Mouse (Mus musculus): Measurements from ENCODE around the gene Chadl. TPM values are rescaled to one million over a fixed set of nuclear protein-coding genes. Genes with fewer than 3 reads are reported as not detected.

Gene Chadl
- polyA plus RNA-seq, 1 experiment from 2014 or later: 27.7 TPM

DNA sequence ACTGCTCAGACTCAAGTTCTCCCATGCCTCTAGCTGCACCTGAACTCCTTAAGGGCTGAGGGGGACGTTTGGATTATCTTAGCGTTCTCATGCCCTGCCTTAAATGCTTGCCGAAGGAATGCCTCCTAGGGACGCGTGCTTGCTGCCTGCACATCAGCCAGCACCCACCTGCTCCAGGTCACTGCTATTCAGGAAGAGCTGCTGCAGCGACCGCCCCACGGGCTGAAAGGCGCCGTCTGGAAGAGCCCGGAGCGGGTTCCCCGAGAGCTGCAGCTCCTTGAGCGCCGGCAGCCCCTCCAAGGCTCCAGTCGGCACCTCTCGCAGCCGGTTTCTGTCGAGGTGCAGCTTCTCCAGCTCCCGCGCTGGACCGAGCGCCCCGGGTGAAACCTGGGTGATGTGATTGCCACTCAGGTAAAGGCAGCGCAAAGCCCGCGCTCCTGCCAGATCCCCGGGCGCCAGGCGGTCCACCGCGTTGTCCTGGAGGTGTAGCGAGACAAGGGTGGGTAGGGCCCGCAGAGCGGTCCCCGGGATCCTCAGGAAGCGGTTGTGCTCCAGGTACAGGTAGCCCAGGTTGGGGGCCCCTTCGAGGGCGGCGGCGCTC is 3.6 kb downstream of the Chadl start:
- H3K4me3 ChIP-seq (replicated peaks; ENCODE audit: low read length): peak overlapping the region; percentile 63
- no peaks in the 10 kb centered on the region for H3K9me3 ChIP-seq (ENCODE audit: control insufficient read depth, low read length)
- WGBS: 3% methylated on average over 39 of the region's 41 CpGs
- ATAC-seq: peak; percentile 23; the same call in 1 of the 2 replicates
- peaks cover 11% of the 10 kb centered on the region for H3K4me1 ChIP-seq (replicated peaks; ENCODE audit: control insufficient read depth, insufficient read depth, low read length)
- peak overlapping the region; percentile 82 for H3K9ac ChIP-seq (replicated peaks; ENCODE audit: low read depth, low read length)
- H3K27me3 ChIP-seq (replicated peaks; ENCODE audit: control insufficient read depth, insufficient read depth, low read length): peaks cover 12% of the 10 kb centered on the region
- H3K36me3 ChIP-seq (ENCODE audit: control insufficient read depth, insufficient read depth): no peaks in the 10 kb centered on the region
- peak overlapping the region; percentile 91 for H3K4me2 ChIP-seq (ENCODE audit: low read length)
- H3K27ac ChIP-seq (ENCODE audit: low read length): no peak overlapping the region

DNA sequence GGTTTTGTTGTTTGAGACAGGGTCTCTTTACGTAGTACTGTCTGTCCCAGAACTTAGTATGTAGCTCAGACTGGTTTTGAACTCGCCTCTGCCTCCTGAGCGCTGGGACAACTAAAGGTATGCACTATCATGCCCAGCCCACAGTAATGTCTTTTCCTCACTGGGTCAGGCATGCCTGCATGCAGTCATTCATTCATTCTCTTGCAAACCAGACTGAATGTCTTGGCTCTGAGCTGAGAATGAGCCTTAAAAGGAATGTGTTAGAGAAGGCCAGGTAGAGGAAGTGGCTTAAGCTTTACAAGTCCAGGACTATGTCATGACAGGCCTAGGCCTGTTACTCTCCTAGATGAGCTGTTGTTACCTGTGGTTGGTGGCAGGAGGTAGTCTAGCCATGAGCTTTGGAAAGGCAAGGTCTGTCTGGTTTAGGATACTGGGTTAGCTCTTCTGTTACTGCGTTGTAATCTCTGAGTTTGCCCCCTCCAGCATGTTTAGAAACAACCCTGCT is 16.7 kb downstream of the Chadl start:
- no peak for ATAC-seq
- Histone ChIP-seq H3K4me3 (replicated peaks; ENCODE audit: low read length) (no peak overlapping the region), H3K4me2 (ENCODE audit: low read length) (no peak overlapping the region), H3K4me1 (replicated peaks; ENCODE audit: control insufficient read depth, insufficient read depth, low read length) (no peaks in the 10 kb centered on the region), H3K36me3 (ENCODE audit: control insufficient read depth, insufficient read depth) (peaks cover 15% of the 10 kb centered on the region), H3K27ac (ENCODE audit: low read length) (no peak overlapping the region), H3K9me3 (ENCODE audit: control insufficient read depth, low read length) (no peaks in the 10 kb centered on the region), H3K27me3 (replicated peaks; ENCODE audit: control insufficient read depth, insufficient read depth, low read length) (no peaks in the 10 kb centered on the region), H3K9ac (replicated peaks; ENCODE audit: low read depth, low read length) (no peak overlapping the region)
- WGBS: 95% methylated on average over 4 of the region's 4 CpGs

DNA sequence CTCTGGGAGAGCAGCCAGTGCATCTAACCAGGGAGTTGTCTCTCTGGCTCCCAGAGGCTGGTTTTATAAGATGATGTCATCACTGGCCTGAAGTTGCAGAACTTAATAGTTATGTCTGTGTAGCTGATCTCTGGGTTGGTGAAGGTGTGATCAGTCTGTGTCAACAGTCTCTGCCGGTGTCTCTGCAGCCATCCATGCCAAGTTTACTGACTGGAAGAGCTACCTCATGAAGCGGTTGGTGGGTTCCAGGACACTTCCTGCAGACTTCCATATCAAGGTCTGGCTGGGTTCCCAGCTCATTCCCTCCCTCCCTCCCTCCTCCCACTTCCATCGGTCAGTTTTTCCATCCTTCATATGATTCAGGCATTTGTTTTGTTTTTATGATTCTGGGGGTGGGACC is 20.4 kb downstream of the Chadl start:
- H3K4me1 ChIP-seq (replicated peaks; ENCODE audit: control insufficient read depth, insufficient read depth, low read length): no peaks in the 10 kb centered on the region
- no peak overlapping the region for H3K27ac ChIP-seq (ENCODE audit: low read length)
- no peak overlapping the region for H3K9ac ChIP-seq (replicated peaks; ENCODE audit: low read depth, low read length)
- H3K27me3 ChIP-seq (replicated peaks; ENCODE audit: control insufficient read depth, insufficient read depth, low read length): no peaks in the 10 kb centered on the region
- no peak overlapping the region for H3K4me3 ChIP-seq (replicated peaks; ENCODE audit: low read length)
- H3K36me3 ChIP-seq (ENCODE audit: control insufficient read depth, insufficient read depth): peaks cover 9% of the 10 kb centered on the region; the same call in 1 of the 2 replicates
- no peak for ATAC-seq
- no peaks in the 10 kb centered on the region for H3K9me3 ChIP-seq (ENCODE audit: control insufficient read depth, low read length)
- WGBS: 87% methylated on average over 3 of the region's 3 CpGs
- H3K4me2 ChIP-seq (ENCODE audit: low read length): no peak overlapping the region

DNA sequence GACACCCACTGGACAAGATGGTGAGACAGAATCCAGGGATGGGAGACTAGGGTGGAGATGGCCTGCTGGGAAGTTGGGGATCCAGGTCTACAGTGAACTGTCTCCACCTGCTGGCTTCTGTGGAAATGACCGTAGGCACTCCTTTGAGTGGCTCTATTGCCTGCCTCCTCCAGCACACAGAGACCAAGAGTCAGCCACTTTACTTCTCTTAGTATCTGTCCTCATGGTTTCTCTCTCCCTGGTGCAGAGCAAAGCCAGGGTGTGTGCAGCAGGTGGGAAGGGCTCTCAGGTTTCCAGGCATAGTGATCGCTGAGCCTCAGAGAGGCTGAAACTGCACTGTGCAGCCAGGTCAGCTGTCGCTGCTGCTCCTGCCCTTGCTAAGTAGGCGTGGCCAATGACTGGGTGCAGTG is 26.9 kb downstream of the Chadl start:
- Histone ChIP-seq H3K4me2 (ENCODE audit: low read length) (no peak overlapping the region), H3K4me1 (replicated peaks; ENCODE audit: control insufficient read depth, insufficient read depth, low read length) (peaks cover under 1% of the 10 kb centered on the region; the same call in 1 of the 2 replicates), H3K27ac (ENCODE audit: low read length) (no peak overlapping the region), H3K4me3 (replicated peaks; ENCODE audit: low read length) (no peak overlapping the region), H3K9me3 (ENCODE audit: control insufficient read depth, low read length) (no peaks in the 10 kb centered on the region), H3K9ac (replicated peaks; ENCODE audit: low read depth, low read length) (no peak overlapping the region), H3K36me3 (ENCODE audit: control insufficient read depth, insufficient read depth) (peaks cover 19% of the 10 kb centered on the region), H3K27me3 (replicated peaks; ENCODE audit: control insufficient read depth, insufficient read depth, low read length) (no peaks in the 10 kb centered on the region)
- ATAC-seq: no peak
- 81% methylated on average over 4 of the region's 4 CpGs for WGBS

DNA sequence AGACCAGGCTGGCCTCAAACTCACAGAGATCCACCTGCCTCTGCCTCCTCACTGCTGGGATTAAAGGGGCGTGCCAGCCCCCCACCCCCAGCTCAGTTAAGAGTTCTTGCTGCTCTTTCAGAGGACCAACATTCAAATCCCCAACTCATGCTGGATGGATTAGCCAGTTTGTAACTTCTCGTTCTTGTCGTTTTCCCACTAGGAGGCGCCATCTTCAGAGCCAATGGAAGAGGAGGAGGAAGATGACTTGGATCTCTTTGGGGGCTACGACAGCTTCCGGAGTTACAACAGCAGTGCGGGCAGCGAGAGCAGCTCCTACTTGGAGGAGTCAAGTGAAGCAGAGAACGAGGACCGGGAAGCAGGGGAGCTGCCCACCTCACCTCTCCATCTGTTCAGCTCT is 30.1 kb downstream of the Chadl start:
- Histone ChIP-seq H3K36me3 (ENCODE audit: control insufficient read depth, insufficient read depth) (peaks cover 15% of the 10 kb centered on the region), H3K27me3 (replicated peaks; ENCODE audit: control insufficient read depth, insufficient read depth, low read length) (no peaks in the 10 kb centered on the region), H3K27ac (ENCODE audit: low read length) (no peak overlapping the region), H3K9ac (replicated peaks; ENCODE audit: low read depth, low read length) (no peak overlapping the region), H3K9me3 (ENCODE audit: control insufficient read depth, low read length) (no peaks in the 10 kb centered on the region), H3K4me3 (replicated peaks; ENCODE audit: low read length) (no peak overlapping the region), H3K4me2 (ENCODE audit: low read length) (no peak overlapping the region), H3K4me1 (replicated peaks; ENCODE audit: control insufficient read depth, insufficient read depth, low read length) (peaks cover 9% of the 10 kb centered on the region)
- 92% methylated on average over 10 of the region's 10 CpGs for WGBS
- no peak for ATAC-seq

DNA sequence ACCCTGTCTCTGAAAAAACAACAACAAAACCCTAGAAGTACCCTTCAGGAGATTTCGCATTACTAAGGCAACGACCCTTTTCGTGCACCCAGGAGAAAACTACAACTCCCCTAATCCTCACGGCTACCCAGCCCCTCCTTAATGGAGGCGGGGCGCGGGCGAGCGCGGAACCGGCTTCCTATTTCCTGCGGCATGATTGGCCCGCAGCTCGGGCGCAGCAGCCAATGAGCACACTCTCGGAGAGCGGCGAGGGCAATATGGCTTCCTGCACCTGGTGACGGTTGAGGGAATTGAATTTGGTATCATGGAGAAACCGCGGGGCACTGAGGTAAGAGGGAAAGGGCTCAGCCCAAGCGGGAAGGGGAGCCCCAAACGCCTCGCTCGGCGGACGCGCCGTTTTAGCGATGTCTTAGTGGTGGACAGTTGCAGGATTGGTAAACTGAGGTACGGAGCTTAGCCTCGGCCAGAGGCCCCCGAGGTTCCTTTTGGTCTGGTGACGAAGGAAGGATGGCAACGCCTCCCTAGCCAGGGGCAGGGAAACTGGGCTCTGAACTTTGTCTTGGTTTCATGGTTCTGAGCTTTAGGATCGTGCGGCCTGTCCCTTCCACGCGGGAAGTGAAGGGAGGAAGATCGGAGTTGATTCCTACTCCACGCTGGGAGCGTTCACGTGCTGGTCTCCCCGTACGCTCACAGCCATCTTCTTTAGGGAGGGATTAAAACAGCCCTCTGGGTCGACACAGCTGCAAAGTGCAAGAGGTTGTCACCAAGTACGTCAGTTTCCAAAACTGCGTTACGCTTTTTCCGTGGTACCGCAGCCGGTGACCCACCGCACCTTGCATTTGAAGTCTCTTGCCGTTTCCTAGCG is 33.2 kb downstream of the Chadl start, which contains the start of gene L3mbtl2:
Gene L3mbtl2, plus strand, starts transcription at position 193 of the 865 bp plus-strand sequence.
- Histone ChIP-seq H3K9ac (replicated peaks; ENCODE audit: low read depth, low read length) (peak within 1 kb of the TSS; percentile 79), H3K27me3 (replicated peaks; ENCODE audit: control insufficient read depth, insufficient read depth, low read length) (no peaks in the 10 kb centered on the region), H3K27ac (ENCODE audit: low read length) (peak within 1 kb of the TSS; percentile 71), H3K4me2 (ENCODE audit: low read length) (peak within 1 kb of the TSS; percentile 95), H3K36me3 (ENCODE audit: control insufficient read depth, insufficient read depth) (peaks cover 9% of the 10 kb centered on the region), H3K4me1 (replicated peaks; ENCODE audit: control insufficient read depth, insufficient read depth, low read length) (peaks cover 9% of the 10 kb centered on the region), H3K9me3 (ENCODE audit: control insufficient read depth, low read length) (no peaks in the 10 kb centered on the region), H3K4me3 (replicated peaks; ENCODE audit: low read length) (peak within 1 kb of the TSS; percentile 92)
- WGBS: under 1% methylated on average over 55 of the region's 55 CpGs
- ATAC-seq: peak; percentile 100

DNA sequence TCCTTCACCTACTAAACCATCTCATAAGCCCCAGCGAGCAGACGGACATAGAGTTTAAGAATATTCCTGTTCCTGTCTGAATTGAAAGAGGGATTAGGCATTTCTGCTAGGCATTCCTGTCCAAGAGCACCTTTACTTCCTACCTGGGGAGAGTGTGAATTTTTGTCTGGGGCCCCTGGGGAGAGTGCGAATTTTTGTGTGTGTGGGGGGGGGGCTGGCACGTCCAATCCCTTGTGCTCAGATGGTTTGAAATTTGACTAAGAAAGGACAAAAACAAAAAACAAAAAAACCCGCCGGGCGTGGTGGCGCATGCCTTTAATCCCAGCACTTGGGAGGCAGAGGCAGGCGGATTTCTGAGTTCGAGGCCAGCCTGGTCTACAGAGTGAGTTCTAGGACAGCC is 33.8 kb downstream of the Chadl start:
- Histone ChIP-seq H3K4me3 (replicated peaks; ENCODE audit: low read length) (peak overlapping the region; percentile 92), H3K4me2 (ENCODE audit: low read length) (peak overlapping the region; percentile 43), H3K4me1 (replicated peaks; ENCODE audit: control insufficient read depth, insufficient read depth, low read length) (peaks cover 9% of the 10 kb centered on the region), H3K9me3 (ENCODE audit: control insufficient read depth, low read length) (no peaks in the 10 kb centered on the region), H3K27ac (ENCODE audit: low read length) (no peak overlapping the region), H3K27me3 (replicated peaks; ENCODE audit: control insufficient read depth, insufficient read depth, low read length) (no peaks in the 10 kb centered on the region), H3K36me3 (ENCODE audit: control insufficient read depth, insufficient read depth) (peaks cover 7% of the 10 kb centered on the region; the same call in 1 of the 2 replicates), H3K9ac (replicated peaks; ENCODE audit: low read depth, low read length) (no peak overlapping the region)
- peak; percentile 7; the same call in 1 of the 2 replicates for ATAC-seq
- WGBS: 67% methylated on average over 10 of the region's 10 CpGs

DNA sequence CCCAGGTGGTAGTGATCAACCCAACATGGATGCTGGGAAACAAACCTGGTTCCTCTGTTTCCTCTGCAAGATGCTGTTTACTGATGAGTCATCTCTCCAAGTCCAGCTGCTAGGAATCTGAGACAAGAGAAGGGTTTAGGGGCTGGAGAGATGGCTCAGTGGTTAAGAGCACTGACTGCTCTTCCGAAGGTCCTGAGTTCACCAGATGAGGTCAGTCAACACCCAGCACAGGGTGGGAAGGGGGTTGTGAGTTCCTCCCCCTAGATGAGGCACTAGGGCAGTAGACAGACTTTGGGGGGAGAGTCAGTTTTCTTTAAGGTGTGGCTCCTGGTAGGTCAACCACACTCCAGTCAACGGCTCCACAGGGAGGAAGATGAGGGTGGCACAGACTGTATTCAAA is 35.4 kb downstream of the Chadl start:
- ATAC-seq: no peak

DNA sequence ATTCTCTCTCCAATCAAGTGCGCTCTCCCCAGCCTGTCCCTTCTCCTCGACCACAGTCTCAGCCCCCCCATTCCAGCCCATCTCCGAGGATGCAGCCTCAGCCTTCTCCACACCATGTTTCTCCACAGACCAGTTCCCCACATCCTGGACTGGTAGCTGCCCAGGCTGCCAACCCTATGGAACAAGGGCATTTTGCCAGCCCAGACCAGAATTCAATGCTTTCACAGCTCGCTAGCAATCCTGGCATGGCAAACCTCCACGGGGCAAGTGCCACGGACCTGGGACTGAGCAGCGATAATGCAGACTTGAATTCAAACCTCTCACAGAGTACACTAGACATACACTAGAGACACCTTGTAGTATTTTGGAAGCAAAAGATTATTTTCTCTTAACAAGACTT is 46.5 kb downstream of the Chadl start:
- Histone ChIP-seq H3K4me1 (replicated peaks; ENCODE audit: control insufficient read depth, insufficient read depth, low read length) (no peaks in the 10 kb centered on the region), H3K4me3 (replicated peaks; ENCODE audit: low read length) (no peak overlapping the region), H3K36me3 (ENCODE audit: control insufficient read depth, insufficient read depth) (peaks cover 33% of the 10 kb centered on the region), H3K27me3 (replicated peaks; ENCODE audit: control insufficient read depth, insufficient read depth, low read length) (no peaks in the 10 kb centered on the region), H3K9me3 (ENCODE audit: control insufficient read depth, low read length) (no peaks in the 10 kb centered on the region), H3K9ac (replicated peaks; ENCODE audit: low read depth, low read length) (no peak overlapping the region), H3K4me2 (ENCODE audit: low read length) (no peak overlapping the region), H3K27ac (ENCODE audit: low read length) (no peak overlapping the region)
- no peak for ATAC-seq
- 74% methylated on average over 7 of the region's 7 CpGs for WGBS

More for the DNA sequence above, 35.4 kb downstream of the Chadl start:
- Histone ChIP-seq H3K4me1 (replicated peaks; ENCODE audit: control insufficient read depth, insufficient read depth, low read length) (peaks cover 9% of the 10 kb centered on the region), H3K9me3 (ENCODE audit: control insufficient read depth, low read length) (no peaks in the 10 kb centered on the region), H3K36me3 (ENCODE audit: control insufficient read depth, insufficient read depth) (no peaks in the 10 kb centered on the region), H3K4me2 (ENCODE audit: low read length) (no peak overlapping the region), H3K27ac (ENCODE audit: low read length) (no peak overlapping the region), H3K4me3 (replicated peaks; ENCODE audit: low read length) (no peak overlapping the region), H3K27me3 (replicated peaks; ENCODE audit: control insufficient read depth, insufficient read depth, low read length) (no peaks in the 10 kb centered on the region), H3K9ac (replicated peaks; ENCODE audit: low read depth, low read length) (no peak overlapping the region)
- 91% methylated on average over 2 of the region's 2 CpGs for WGBS

Measured in forebrain, embryonic 16.5 days (tissue).